Mouse (Mus musculus) MEL-GATA-1-ER (cell line): ENCODE measurements around the gene Atad5.
"Not testable (repeated sequence)": the region's sequence is repeated elsewhere in the genome, so short reads cannot be mapped to it uniquely, and the experiment has no call there.

ENCODE experiments used
- DNase-seq: peaks from one replicate; pipeline ENCODE4 v3.0.0-alpha.2; 2012; ENCODE audit warnings: low read depth; ENCODE audit errors: extremely low read depth

Atad5 gene

DNA sequence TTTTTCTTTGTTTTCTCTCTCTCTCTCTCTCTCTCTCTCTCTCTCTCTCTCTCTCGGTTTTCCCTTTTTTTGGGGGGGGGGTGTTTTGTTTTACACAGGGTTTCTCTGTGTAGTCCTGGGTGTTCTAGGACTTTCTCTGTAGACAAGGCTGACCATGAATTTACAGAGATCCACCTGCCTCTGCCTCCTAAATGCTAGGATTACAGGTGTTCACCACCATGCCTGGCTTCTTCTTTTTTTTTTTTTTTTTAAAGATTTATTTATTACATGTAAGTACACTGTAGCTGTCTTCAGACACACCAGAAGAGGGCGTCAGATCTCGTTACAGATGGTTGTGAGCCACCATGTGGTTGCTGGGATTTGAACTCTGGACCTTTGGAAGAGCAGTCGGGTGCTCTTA is 59.8 kb downstream of the Atad5 start:
- not testable (repeated sequence) for DNase-seq

DNA sequence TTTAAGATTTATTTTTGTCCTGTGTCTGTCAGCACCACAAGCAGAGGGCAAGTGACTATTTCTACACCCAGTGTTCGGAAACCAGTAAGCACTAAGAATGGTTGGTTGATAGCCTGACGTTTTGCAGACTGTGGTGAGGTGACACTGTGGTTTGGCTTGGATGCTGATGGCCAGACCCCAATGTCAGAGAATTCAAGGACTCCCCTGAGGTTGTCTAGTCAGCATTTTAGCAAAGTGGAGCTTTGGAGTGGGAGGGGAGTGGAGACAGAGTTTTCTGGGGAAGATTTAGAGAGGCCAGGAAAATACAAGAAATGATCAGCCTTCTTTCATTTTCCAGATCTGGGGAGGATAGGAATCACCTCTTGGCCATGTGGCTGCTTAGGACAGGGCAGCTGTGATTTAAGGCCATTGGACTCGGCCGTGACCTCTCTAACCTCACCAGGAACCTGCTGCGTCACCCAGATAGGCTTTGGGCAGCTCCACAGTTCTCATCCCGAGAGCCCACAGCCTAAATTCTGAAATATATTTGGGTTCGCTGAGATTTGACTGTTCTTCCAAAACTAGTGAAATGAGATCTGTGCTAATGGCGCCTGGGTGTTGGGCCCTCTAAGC is 60.3 kb downstream of the Atad5 start:
- DNase-seq: no peak

DNA sequence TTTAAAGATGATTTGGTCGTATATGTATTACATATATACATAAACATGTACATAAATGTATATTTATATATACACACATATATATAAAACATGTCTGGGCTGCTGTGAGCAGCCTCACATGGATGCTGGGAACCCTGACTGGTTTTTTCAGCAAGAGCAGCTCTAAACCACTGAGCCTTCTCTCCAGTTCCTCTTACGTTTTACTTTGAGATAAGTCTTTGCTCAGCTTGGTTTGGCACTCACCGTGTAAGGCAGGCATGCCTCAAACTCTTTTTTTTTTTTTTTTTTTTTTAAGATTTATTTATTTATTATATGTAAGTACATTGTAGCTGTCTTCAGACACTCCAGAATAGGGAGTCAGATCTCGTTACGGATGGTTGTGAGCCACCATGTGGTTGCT is 61.4 kb downstream of the Atad5 start:
- no peak for DNase-seq

DNA sequence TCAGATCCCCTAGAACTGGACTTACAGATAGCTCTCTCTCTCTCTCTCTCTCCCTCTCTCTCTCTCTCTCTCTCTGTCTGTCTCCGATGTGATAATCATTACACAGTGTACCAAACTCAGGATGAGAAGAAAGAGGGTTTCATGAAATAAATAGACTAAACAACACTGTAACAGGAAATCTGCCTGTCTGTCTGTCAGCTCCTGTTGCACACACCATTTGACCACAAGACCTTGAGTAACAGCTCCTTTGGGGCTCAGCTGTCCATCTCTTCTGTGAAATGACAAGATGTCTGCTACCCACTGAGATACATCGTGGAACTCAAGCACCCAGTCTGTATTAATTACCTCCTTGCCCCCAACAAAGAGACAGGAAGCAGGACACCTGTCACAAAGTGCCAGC is 62.3 kb downstream of the Atad5 start:
- DNase-seq: no peak

DNA sequence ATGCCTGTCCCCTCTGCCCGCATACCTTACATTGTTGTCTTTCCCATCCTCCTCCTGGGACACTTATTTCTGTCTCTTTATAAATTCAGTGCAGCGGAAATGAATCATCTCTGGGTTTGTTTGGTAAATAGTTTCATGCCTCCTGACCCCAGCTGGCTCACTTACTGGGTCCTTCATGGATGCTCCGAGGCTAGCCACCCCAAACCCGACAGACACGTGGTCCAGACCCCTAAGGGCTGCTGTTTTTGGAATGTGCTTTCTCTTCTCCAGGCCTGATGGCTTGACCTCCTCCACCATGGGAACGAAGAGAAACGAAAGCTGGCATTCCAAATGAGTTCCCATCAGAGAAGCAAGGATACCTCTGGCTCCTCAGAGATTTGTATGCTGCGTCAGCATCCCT is 63.2 kb downstream of the Atad5 start:
- DNase-seq: no peak

- DNase-seq: no peak
Measured at GRCm38 (mm10) chr11:80153857-80154495, 64.8 kb downstream of the Atad5 start, which contains the start of gene Adap2. Gene Adap2, plus strand, starts transcription at chr11:80154105.

DNA sequence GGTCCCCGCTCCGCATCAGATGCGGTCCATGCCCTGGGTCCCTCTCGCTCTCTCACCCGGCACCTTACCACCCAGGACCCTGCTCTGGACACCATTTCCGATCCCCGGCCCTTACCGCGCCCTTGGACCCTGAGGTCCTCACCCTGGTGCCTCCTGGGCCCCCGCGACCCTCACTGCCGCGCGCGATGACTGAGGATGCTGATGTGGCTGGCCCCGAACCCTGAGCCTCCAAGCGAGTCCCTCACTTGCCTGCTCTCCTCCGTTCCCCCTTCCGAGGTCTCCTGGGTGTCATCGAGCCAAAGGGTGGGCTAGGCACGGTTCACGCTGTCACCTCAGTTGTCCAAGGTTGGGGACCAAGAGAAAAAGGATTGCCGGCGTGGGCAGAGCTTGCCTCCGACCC is 65.3 kb downstream of the Atad5 start:
- no peak for DNase-seq

GRCm38 (mm10) chr11:80155541-80155940 is 66.3 kb downstream of the Atad5 start:
- DNase-seq: no peak

DNA sequence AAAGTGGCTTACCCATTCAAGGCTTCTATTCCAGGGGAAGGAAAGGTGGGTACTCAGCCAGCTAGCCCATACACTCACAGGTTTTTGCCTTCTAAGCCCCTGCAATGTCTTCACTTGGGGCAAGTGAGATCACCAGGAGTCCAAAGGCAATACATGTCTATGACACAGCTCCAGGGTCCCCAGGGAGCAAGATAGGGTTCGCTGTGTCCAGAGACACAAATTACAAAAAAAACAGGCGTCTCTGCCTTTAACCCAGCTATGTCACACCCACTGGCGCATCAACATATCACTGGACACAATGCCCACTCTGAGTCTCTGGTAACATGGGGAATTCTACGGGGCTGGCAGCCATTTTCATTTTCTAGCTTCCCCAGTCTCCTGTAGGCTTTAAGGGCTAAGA is 66.8 kb downstream of the Atad5 start:
- DNase-seq: no peak

DNA sequence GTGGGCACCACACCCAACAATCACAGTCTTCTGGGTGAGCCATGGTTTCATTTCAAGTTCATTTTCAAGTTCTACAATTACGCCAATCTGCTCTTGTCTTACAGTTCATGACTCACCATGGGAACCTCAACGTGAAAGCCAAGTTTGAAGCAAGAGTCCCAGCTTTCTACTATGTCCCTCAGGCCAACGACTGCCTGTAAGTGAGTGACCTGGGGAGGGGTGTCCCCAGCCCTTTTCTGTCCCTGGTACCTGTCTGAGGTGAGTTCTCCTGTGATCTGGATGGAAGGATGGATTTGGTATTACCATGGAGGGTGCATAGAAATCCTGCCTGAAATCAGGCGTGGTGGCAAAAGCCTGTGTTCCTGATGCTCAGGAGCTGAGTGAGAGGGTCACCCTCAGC is 67.6 kb downstream of the Atad5 start:
- DNase-seq: no peak

DNA sequence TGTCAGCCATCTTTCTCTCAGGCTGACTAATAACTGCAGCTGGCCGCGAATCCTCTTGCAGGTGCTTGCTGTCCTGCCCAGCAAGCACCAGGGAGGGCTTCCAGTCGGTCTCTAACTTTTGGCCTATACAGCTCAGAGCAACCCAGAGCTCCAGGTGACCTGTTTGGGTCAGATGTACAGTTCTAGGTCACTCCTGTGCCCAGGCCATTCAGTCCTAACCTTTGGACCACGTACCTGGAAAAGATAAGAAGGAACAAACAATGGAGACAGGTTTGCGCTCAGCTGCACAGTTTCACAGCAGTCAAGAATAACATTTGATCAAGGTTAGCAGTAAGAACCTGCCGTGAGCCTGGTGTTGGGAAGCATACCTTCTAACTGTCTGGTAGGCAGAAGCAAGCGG is 69.8 kb downstream of the Atad5 start:
- DNase-seq: no peak

- no peak for DNase-seq
Measured at GRCm38 (mm10) chr11:80161041-80161440, 71.8 kb downstream of the Atad5 start.

DNA sequence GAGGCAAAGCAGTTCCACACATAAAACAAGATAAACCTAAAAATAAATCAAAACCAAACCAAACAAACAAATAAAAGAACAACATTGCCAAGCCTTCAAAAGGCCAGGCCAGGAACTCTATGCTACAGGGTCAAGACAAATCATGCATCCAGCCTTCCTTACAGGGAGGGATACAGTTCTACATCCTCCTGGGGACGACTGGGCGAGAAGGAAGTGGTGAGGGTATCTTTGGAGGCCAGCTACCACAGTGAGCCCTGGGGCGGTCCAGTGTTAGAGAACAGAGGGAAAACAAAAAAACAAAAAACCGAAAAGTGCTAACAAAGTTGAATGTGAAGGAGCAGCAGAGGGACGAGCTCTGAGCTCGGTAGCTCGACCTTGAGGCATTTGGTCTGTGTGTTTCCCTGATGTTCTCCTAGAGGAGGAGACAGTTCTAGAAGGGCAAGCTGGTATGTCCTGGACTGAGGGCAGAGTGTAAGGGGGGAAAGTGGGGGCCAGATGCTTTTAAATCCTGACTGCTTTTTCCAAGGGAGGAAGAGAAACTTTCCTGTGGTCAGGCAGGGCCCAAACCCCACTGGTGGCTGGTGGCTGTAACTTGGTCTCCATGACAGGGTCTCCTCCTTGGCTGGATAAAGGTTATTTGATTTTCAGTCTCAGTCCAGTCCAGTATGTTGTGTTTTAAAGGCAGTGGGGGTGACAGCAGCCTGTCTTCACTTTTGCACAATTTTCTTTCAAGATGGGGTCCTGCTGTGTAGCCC is 74.3 kb downstream of the Atad5 start:
- no peak for DNase-seq

GRCm38 (mm10) chr11:80164224-80164623 is 75.0 kb downstream of the Atad5 start:
- DNase-seq: no peak

DNA sequence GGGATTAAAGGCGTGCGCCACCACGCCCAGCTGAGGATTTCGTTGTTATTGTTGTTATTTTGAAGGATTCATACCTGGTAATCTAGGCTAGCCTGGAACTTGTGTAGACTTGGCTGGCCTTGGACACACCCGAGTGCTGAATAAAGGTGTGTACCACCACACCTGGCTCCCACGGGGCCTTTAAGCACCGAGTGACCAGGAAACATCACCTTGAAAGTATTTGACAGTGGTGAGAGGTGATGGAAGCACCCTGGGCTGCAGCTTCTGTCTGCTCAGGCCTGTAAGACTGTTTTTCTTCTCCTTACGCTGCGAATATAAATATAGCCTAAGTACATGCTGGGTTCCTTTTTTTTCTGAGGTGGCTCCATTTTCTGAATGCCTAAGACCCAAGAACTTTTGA is 78.9 kb downstream of the Atad5 start:
- no peak for DNase-seq

DNA sequence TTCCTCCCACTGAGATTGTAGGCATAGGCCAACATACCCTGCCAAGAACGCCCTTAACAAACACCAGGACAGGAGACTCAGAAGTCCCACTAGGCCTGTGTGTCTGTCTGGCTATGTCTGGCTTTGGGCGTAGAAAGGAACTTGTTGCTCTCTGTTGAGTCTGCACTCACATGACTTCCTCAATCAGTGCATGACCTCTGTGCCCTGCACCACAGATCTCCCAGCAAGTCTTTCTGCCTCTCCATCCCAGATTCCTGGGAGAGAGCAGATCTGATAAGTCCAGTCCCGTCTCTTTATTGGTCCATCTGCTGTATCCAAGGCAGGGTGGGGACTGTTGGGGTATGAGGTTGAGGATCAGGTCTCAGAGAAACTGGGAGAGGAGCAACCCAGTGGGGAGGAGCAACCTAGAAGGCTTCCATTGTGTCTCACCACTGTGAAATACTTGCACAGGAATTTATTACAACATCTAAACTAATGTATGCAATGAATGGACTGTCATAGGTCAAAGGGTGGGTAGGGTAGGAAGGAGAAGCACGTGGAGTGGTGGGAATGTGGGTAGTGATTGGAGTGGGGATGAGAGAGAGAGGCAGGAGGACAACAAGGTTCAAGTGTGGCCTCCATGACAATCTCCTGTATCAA is 79.5 kb downstream of the Atad5 start:
- no peak for DNase-seq

GRCm38 (mm10) chr11:80169629-80170028 is 80.4 kb downstream of the Atad5 start:
- no peak for DNase-seq

DNA sequence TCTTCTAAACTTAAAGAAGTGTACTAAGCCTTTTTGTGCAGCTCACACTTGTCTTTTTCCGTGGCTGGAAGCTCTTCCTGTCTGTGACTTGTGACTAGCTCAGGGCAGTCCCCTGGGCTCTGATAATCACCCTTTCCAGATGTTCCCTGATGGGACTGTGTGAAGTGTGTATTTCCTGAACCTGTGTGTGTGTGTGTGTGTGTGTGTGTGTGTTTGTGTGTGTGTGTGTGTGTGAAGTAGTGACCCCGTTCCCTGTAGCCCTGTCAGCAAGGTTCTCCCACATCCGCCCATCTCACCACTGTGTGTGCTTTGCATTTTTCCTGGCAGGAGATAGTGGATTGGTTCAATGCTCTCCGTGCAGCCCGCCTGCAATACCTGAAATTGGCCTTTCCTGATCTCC is 81.2 kb downstream of the Atad5 start:
- no peak for DNase-seq

- no peak for DNase-seq
Measured at GRCm38 (mm10) chr11:80171884-80172283, 82.7 kb downstream of the Atad5 start.

GRCm38 (mm10) chr11:80173963-80174670 is 84.9 kb downstream of the Atad5 start:
- no peak for DNase-seq
